8 mouse cellular contexts compared by ENCODE assay signal in genomic region chr11:98932293-98933091, GRCm38 (mm10). TPM values are rescaled to one million over a fixed set of nuclear protein-coding genes. Genes with fewer than 3 reads are reported as not detected.
DNase-seq lines count a peak whose midpoint lies in the region; ATAC-seq lines count a peak whose summit lies in the region.

No protein-coding gene starts in this region.

- H3K36me3 ChIP-seq in embryonic facial prominence, embryonic 11.5 days (replicated peaks; ENCODE audit: control insufficient read depth, insufficient read depth, low read depth, low read length) = no peaks in the 10 kb centered on the region
- H3K36me3 ChIP-seq in limb, embryonic 11.5 days (ENCODE audit: control insufficient read depth, insufficient read depth, low read length) = no peaks in the 10 kb centered on the region

- ATAC-seq in embryonic facial prominence, embryonic 11.5 days (replicated peaks; ENCODE audit: insufficient number of reproducible peaks, low FRiP score, low TSS enrichment, low read depth) = 0 out of 2 replicates have a peak, but pooled peaks have one; percentile 15
- ATAC-seq in limb, embryonic 11.5 days (ENCODE audit: insufficient number of reproducible peaks, low FRiP score, low TSS enrichment, low read depth) = 0 out of 2 replicates have a peak, but pooled peaks have one; percentile 18
- no peak for ATAC-seq in erythroid progenitor cell, adult 5-6 weeks (replicated peaks; ENCODE audit: low FRiP score, poor library complexity, severe bottlenecking)

- H3K4me1 ChIP-seq in embryonic facial prominence, embryonic 11.5 days (ENCODE audit: control insufficient read depth, insufficient read depth, low read length) = peaks cover 49% of the 10 kb centered on the region
- H3K4me1 ChIP-seq in limb, embryonic 11.5 days (ENCODE audit: control insufficient read depth, insufficient read depth, low read length) = peaks cover 73% of the 10 kb centered on the region

- no peak overlapping the region for H3K4me3 ChIP-seq in embryonic facial prominence, embryonic 11.5 days (ENCODE audit: low read depth, low read length)
- 0 out of 2 replicates have a peak overlapping the region, but pooled peaks have one; percentile 10 for H3K4me3 ChIP-seq in limb, embryonic 11.5 days (ENCODE audit: low read depth, low read length)

- H3K4me2 ChIP-seq in embryonic facial prominence, embryonic 11.5 days (ENCODE audit: low read depth, low read length) = peak overlapping the region; percentile 3
- peak overlapping the region; percentile 39 for H3K4me2 ChIP-seq in limb, embryonic 11.5 days (ENCODE audit: low read depth, severe bottlenecking)

- 19% methylated on average over 19 of the region's 19 CpGs for WGBS in embryonic facial prominence, embryonic 11.5 days
- 18% methylated on average over 19 of the region's 19 CpGs for WGBS in limb, embryonic 11.5 days

- H3K9ac ChIP-seq in embryonic facial prominence, embryonic 11.5 days (replicated peaks; ENCODE audit: low read length) = peak overlapping the region; percentile 41
- H3K9ac ChIP-seq in limb, embryonic 11.5 days (ENCODE audit: low read length) = peak overlapping the region; percentile 13; the same call in 1 of the 2 replicates

- no peaks in the 10 kb centered on the region for H3K9me3 ChIP-seq in embryonic facial prominence, embryonic 11.5 days (replicated peaks; ENCODE audit: control insufficient read depth, low read length)
- no peaks in the 10 kb centered on the region for H3K9me3 ChIP-seq in limb, embryonic 11.5 days (ENCODE audit: control insufficient read depth, low read length)

- peak; percentile 31 for DNase-seq in gastrocnemius, postnatal 25 days
- no peak for DNase-seq in gastrocnemius, adult 18-20 months (ENCODE audit: low spot score)
- DNase-seq in 416B (ENCODE audit: low read depth) = peak; percentile 82
- DNase-seq in embryonic facial prominence, embryonic 11.5 days (ENCODE audit: low spot score) = peak; percentile 65
- DNase-seq in limb, embryonic 11.5 days (ENCODE audit: low spot score) = peak; percentile 69
- no peak for DNase-seq in layer of hippocampus, adult 9-11 months
- no peak for DNase-seq in layer of hippocampus, adult 18-20 months (ENCODE audit: low spot score in 2 of 2)

- H3K27me3 ChIP-seq in embryonic facial prominence, embryonic 11.5 days (ENCODE audit: control insufficient read depth, insufficient read depth, low read length) = no peaks in the 10 kb centered on the region
- H3K27me3 ChIP-seq in limb, embryonic 11.5 days (ENCODE audit: control insufficient read depth, insufficient read depth, low read length) = no peaks in the 10 kb centered on the region

- H3K27ac ChIP-seq in embryonic facial prominence, embryonic 11.5 days (replicated peaks; ENCODE audit: low read depth, low read length) = peak overlapping the region; percentile 41; the same call in 1 of the 2 replicates
- peak overlapping the region; percentile 47 for H3K27ac ChIP-seq in limb, embryonic 11.5 days (replicated peaks; ENCODE audit: low read depth, low read length)

RNA-seq across cellular contexts. Expression of gene Rara, which starts 4.9 kb away (rescaled TPM):
- 10 to 100 TPM in 1 of 2 experiments, 1 to 10 TPM in 1; 9.4 to 12.8 TPM for total RNA-seq in gastrocnemius, postnatal 25 days (2021)
- 10 to 100 TPM; 12.9 to 13.2 TPM for total RNA-seq in gastrocnemius, adult 18-20 months (2021)
- polyA plus RNA-seq in embryonic facial prominence, embryonic 11.5 days (2014; fragmentation: Nextera tagmentation; extraction: Ambion mirVana) = 32.7 and 40.2 TPM in 2 replicates
- 46.7 and 48.7 TPM in 2 replicates for polyA plus RNA-seq in limb, embryonic 11.5 days (2014; fragmentation: Nextera tagmentation; extraction: Ambion mirVana)
- total RNA-seq in layer of hippocampus, adult 18-20 months (2021) = 10 to 100 TPM; 18.3 to 26.6 TPM
- total RNA-seq in erythroid progenitor cell, adult 5-6 weeks (2015; ENCODE audit: low replicate concordance) = 4.3 and 18.4 TPM in 2 replicates
- 0.51 and 1.4 TPM in 2 replicates for total RNA-seq in erythroid progenitor cell, adult 5-6 weeks (2017; ENCODE audit: low replicate concordance)

RNA-seq across cellular contexts. Expression of gene Cdc6, which starts 24.9 kb away (rescaled TPM):
- total RNA-seq in gastrocnemius, postnatal 25 days (2021) = under 1 TPM; 0.13 to 0.56 TPM
- under 1 TPM; 0.09 to 0.26 TPM for total RNA-seq in gastrocnemius, adult 18-20 months (2021)
- polyA plus RNA-seq in embryonic facial prominence, embryonic 11.5 days (2014; fragmentation: Nextera tagmentation; extraction: Ambion mirVana) = 55.4 and 57.1 TPM in 2 replicates
- polyA plus RNA-seq in limb, embryonic 11.5 days (2014; fragmentation: Nextera tagmentation; extraction: Ambion mirVana) = 58.7 and 63.4 TPM in 2 replicates
- under 1 TPM; 0.36 to 0.79 TPM for total RNA-seq in layer of hippocampus, adult 18-20 months (2021)
- 72.4 and 84.3 TPM in 2 replicates for total RNA-seq in erythroid progenitor cell, adult 5-6 weeks (2015; ENCODE audit: low replicate concordance)
- total RNA-seq in erythroid progenitor cell, adult 5-6 weeks (2017; ENCODE audit: low replicate concordance) = 96.1 and 116 TPM in 2 replicates

RNA-seq across cellular contexts. Expression of gene Gjd3, which starts 50.3 kb away (rescaled TPM):
- total RNA-seq in gastrocnemius, postnatal 25 days (2021) = not detected
- not detected for total RNA-seq in gastrocnemius, adult 18-20 months (2021)
- polyA plus RNA-seq in embryonic facial prominence, embryonic 11.5 days (2014; fragmentation: Nextera tagmentation; extraction: Ambion mirVana) = 0.25 and 0.43 TPM in 2 replicates
- 0.40 TPM in 1 of 2 replicates, not detected in the other for polyA plus RNA-seq in limb, embryonic 11.5 days (2014; fragmentation: Nextera tagmentation; extraction: Ambion mirVana)
- 1 to 10 TPM in 1 of 2 experiments, under 1 TPM in 1; 0.52 to 1.2 TPM for total RNA-seq in layer of hippocampus, adult 18-20 months (2021)
- total RNA-seq in erythroid progenitor cell, adult 5-6 weeks (2015; ENCODE audit: low replicate concordance) = not detected in 2 replicates
- not detected in 2 replicates for total RNA-seq in erythroid progenitor cell, adult 5-6 weeks (2017; ENCODE audit: low replicate concordance)

Comparison
In these comparisons a context has a peak if more than half of its experiments do, and no peak if none do; other contexts are left out.
1. DNase-seq: peak in gastrocnemius, postnatal 25 days (single experiment), 416B (single experiment), embryonic facial prominence, embryonic 11.5 days (single experiment) and limb, embryonic 11.5 days (single experiment); none in gastrocnemius, adult 18-20 months (single experiment), layer of hippocampus, adult 9-11 months (single experiment) and layer of hippocampus, adult 18-20 months (0 of 2).
2. RNA of gene Cdc6, which starts 24.9 kb away (total RNA-seq): 72.4 to 116 TPM in erythroid progenitor cell, adult 5-6 weeks; 0.36 to 0.79 TPM in layer of hippocampus, adult 18-20 months, 0.13 to 0.56 TPM in gastrocnemius, postnatal 25 days and 0.09 to 0.26 TPM in gastrocnemius, adult 18-20 months; every median in the first group is over 10 times any median in the second.